Mouse (Mus musculus): ENCODE measurements at regions not wholly inside any gene's neighbourhood (a gene's known extent, or its start where the extent isn't known, plus 50 kb on each side); places are given as distances from the start of the nearest gene placed in this dataset.

DNA sequence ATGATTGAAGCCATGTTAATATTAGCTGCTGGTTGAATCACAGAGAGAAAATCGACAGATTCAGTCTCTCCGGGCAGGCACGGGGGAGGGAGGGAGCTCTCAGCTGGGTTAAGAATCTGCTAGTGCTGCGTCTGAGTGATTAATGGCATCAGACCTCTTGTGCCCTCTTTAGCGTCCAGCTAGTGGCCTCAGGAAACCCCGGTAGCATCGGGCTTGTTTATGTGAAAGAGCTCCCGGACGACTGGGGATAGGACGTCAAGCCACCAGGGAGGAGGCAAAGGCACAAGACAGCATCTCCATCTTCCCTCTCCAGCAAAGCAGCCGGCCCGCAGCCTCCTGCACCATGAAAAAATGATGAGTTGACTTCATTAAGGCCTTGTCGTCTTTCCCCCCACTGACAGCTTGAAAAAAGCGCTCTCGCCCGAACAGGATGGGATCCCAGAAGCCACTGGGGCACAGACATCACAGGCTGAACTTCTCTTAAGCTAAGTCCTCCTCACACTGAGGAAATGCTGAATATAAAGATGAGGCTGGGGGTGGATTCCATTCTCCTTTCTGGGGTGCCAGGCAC lies 294.9 kb downstream of the CK137956 start:
- TF ChIP-seq EP300 (IDR thresholded peaks at IDR 0.05; ENCODE audit: low read depth): no peak
- TF ChIP-seq CTCF (IDR thresholded peaks at IDR 0.05; ENCODE audit: low read depth): no peak
